Mouse (Mus musculus): ENCODE results near the gene Gigyf2.

GRCm38 (mm10) chr1:87381152-87381551 is 54.4 kb downstream of the Gigyf2 start:
- TF ChIP-seq POLR2A (IDR thresholded peaks at IDR 0.05; ENCODE audit: low read depth, low read length) (no peak), CTCF (IDR thresholded peaks at IDR 0.05; ENCODE audit: borderline replicate concordance, insufficient read depth, low read length) (no peak)
